Comparison of ENCODE assay signal across 8 mouse cellular contexts in genomic region chr9:72533089-72533415, GRCm38 (mm10). TPM values are rescaled to one million over a fixed set of nuclear protein-coding genes. Genes with fewer than 3 reads are reported as not detected.
DNase-seq lines count a peak whose midpoint lies in the region; ATAC-seq and TF ChIP-seq lines count a peak whose summit lies in the region.

No protein-coding gene starts in this region.

- H3ac ChIP-seq in C2C12 (ENCODE audit: control insufficient read depth, insufficient read length, low read depth), result peak overlapping the region; percentile 80

- ATAC-seq in forebrain, embryonic 15.5 days (replicated peaks), result no peak; the same call in 1 of the 2 replicates
- ATAC-seq in liver, postnatal 0 days, result no peak

- H3K9ac ChIP-seq in forebrain, embryonic 15.5 days (replicated peaks), result peak overlapping the region; percentile 93
- peak overlapping the region; percentile 99 for H3K9ac ChIP-seq in liver, postnatal 0 days (replicated peaks)

- H3K79me2 ChIP-seq in C2C12 (ENCODE audit: control insufficient read depth, insufficient read depth), result peaks cover 59% of the 10 kb centered on the region

- TF ChIP-seq EP300 in liver, postnatal 0 days (IDR thresholded peaks at IDR 0.05; ENCODE audit: low read depth), result no peak

- peak overlapping the region; percentile 99 for H3K27ac ChIP-seq in heart, embryonic 10.5 days
- H3K27ac ChIP-seq in forebrain, embryonic 15.5 days (replicated peaks), result peak overlapping the region; percentile 100
- H3K27ac ChIP-seq in liver, postnatal 0 days (ENCODE audit: low read depth), result peak overlapping the region; percentile 99

- H3K27me3 ChIP-seq in heart, embryonic 10.5 days (ENCODE audit: insufficient read depth, poor library complexity, severe bottlenecking), result no peaks in the 10 kb centered on the region
- H3K27me3 ChIP-seq in C2C12 (ENCODE audit: control insufficient read depth, insufficient read depth, insufficient read length), result no peaks in the 10 kb centered on the region
- no peaks in the 10 kb centered on the region for H3K27me3 ChIP-seq in forebrain, embryonic 15.5 days
- H3K27me3 ChIP-seq in liver, postnatal 0 days (ENCODE audit: insufficient read depth, low read length), result no peaks in the 10 kb centered on the region

- no peak for DNase-seq in heart, embryonic 10.5 days (ENCODE audit: low spot score)
- no peak for DNase-seq in heart, postnatal 4 days
- no peak for DNase-seq in liver, postnatal 0 days
- no peak for DNase-seq in frontal cortex, postnatal 14 days (ENCODE audit: low spot score in 2 of 2)
- no peak for DNase-seq in right cerebral cortex, postnatal 25 days
- no peak for DNase-seq in embryo, embryonic 10.5 days (ENCODE audit: low spot score)

- H3K4me2 ChIP-seq in forebrain, embryonic 15.5 days (replicated peaks), result peak overlapping the region; percentile 57
- peak overlapping the region; percentile 91 for H3K4me2 ChIP-seq in liver, postnatal 0 days (ENCODE audit: low read depth, low read length)

- no peak for TF ChIP-seq CTCF in C2C12 (IDR thresholded peaks at IDR 0.05; ENCODE audit: control insufficient read depth, insufficient read depth, insufficient read length)
- TF ChIP-seq CTCF in liver, postnatal 0 days (IDR thresholded peaks at IDR 0.05; ENCODE audit: low read depth), result no peak

- peaks cover 39% of the 10 kb centered on the region for H3K79me3 ChIP-seq in C2C12 (ENCODE audit: low read depth)

- peaks cover 14% of the 10 kb centered on the region for H3K4me1 ChIP-seq in heart, embryonic 10.5 days
- peaks cover 19% of the 10 kb centered on the region for H3K4me1 ChIP-seq in forebrain, embryonic 15.5 days
- peaks cover 12% of the 10 kb centered on the region for H3K4me1 ChIP-seq in liver, postnatal 0 days (ENCODE audit: insufficient read depth)

- H3K36me3 ChIP-seq in heart, embryonic 10.5 days, result no peaks in the 10 kb centered on the region
- H3K36me3 ChIP-seq in C2C12 (ENCODE audit: control insufficient read depth, insufficient read depth), result no peaks in the 10 kb centered on the region
- no peaks in the 10 kb centered on the region for H3K36me3 ChIP-seq in forebrain, embryonic 15.5 days
- H3K36me3 ChIP-seq in liver, postnatal 0 days (replicated peaks; ENCODE audit: insufficient read depth, low read length), result no peaks in the 10 kb centered on the region

- 0% methylated on average over 2 of the region's 2 CpGs for WGBS in heart, embryonic 10.5 days
- WGBS in forebrain, embryonic 15.5 days, result 0% methylated on average over 2 of the region's 2 CpGs
- 0% methylated on average over 2 of the region's 2 CpGs for WGBS in liver, postnatal 0 days (ENCODE audit: insufficient replicate concordance)

- H3K9me3 ChIP-seq in heart, embryonic 10.5 days, result no peaks in the 10 kb centered on the region
- no peaks in the 10 kb centered on the region for H3K9me3 ChIP-seq in forebrain, embryonic 15.5 days
- H3K9me3 ChIP-seq in liver, postnatal 0 days (ENCODE audit: low read length), result no peaks in the 10 kb centered on the region

- H3K4me3 ChIP-seq in heart, embryonic 10.5 days, result peak overlapping the region; percentile 83
- H3K4me3 ChIP-seq in C2C12 (ENCODE audit: insufficient read depth, poor library complexity, severe bottlenecking), result peak overlapping the region; percentile 66
- H3K4me3 ChIP-seq in forebrain, embryonic 15.5 days, result peak overlapping the region; percentile 98
- peak overlapping the region; percentile 98 for H3K4me3 ChIP-seq in liver, postnatal 0 days (ENCODE audit: low read depth, low read length)

TF ChIP-seq in C2C12, 6 proteins besides CTCF, POLR2A, EP300 and RAD21:
- TF ChIP-seq USF1 (IDR thresholded peaks at IDR 0.05; ENCODE audit: low read depth) (no peak), FOSL1 (IDR thresholded peaks at IDR 0.05; ENCODE audit: insufficient read depth, low read length, poor library complexity, severe bottlenecking) (no peak), MYOD1 (IDR thresholded peaks at IDR 0.05; ENCODE audit: control insufficient read depth, insufficient read length, low read depth) (no peak), CEBPB (IDR thresholded peaks at IDR 0.05; ENCODE audit: low read depth) (no peak), MAX (IDR thresholded peaks at IDR 0.05) (no peak), MYOG (IDR thresholded peaks at IDR 0.05; ENCODE audit: control insufficient read depth, extremely low read depth, insufficient read length) (no peak)
TF ChIP-seq in C2C12: peak in this region for 0.

RNA-seq across cellular contexts. Expression of gene Rfx7, which starts 1.0 kb away (rescaled TPM):
- 9.0 and 12.3 TPM in 2 replicates for polyA plus RNA-seq in heart, embryonic 10.5 days (2016; fragmentation: Nextera tagmentation; extraction: Ambion mirVana)
- total RNA-seq in heart, postnatal 4 days (2021), result 10 to 100 TPM; 18.1 to 18.9 TPM
- polyA plus RNA-seq in C2C12 (2012; fragmentation: generic; extraction: Trizol), result 3.9 TPM
- polyA plus RNA-seq in forebrain, embryonic 15.5 days (2015; fragmentation: Nextera tagmentation; extraction: Ambion mirVana), result 16.7 and 16.9 TPM in 2 replicates
- polyA plus RNA-seq in liver, postnatal 0 days (2015; fragmentation: Nextera tagmentation; extraction: Ambion mirVana), result 2.5 TPM in 2 replicates

RNA-seq across cellular contexts. Expression of gene Tex9, which starts 41.0 kb away (rescaled TPM):
- 16.6 and 27.0 TPM in 2 replicates for polyA plus RNA-seq in heart, embryonic 10.5 days (2016; fragmentation: Nextera tagmentation; extraction: Ambion mirVana)
- 1 to 10 TPM; 4.3 to 6.2 TPM for total RNA-seq in heart, postnatal 4 days (2021)
- polyA plus RNA-seq in C2C12 (2012; fragmentation: generic; extraction: Trizol), result 4.6 TPM
- 39.9 and 40.2 TPM in 2 replicates for polyA plus RNA-seq in forebrain, embryonic 15.5 days (2015; fragmentation: Nextera tagmentation; extraction: Ambion mirVana)
- polyA plus RNA-seq in liver, postnatal 0 days (2015; fragmentation: Nextera tagmentation; extraction: Ambion mirVana), result 4.1 and 4.9 TPM in 2 replicates
